Mouse (Mus musculus): ENCODE results near the gene Gm49661. TPM values are rescaled to one million over a fixed set of nuclear protein-coding genes. Genes with fewer than 3 reads are reported as not detected.

The Gm49661 gene
- polyA plus RNA-seq, 1 experiment from 2014 or later: not detected

GRCm38 (mm10) chr8:84979599-84980421 lies 10.6 kb upstream of the Gm49661 start:
- H3K9ac ChIP-seq (ENCODE audit: low read depth, low read length): peak overlapping the region; percentile 62
- peak overlapping the region; percentile 36 for H3K4me3 ChIP-seq (ENCODE audit: low read depth, low read length)
- 0 out of 2 replicates have a peak, but pooled peaks cover under 1% of the 10 kb centered on the region for H3K36me3 ChIP-seq (ENCODE audit: control insufficient read depth, insufficient read depth, low read length)
- H3K27me3 ChIP-seq (ENCODE audit: control insufficient read depth, insufficient read depth, low read depth, low read length): 0 out of 2 replicates have a peak, but pooled peaks cover 3% of the 10 kb centered on the region
- 0 out of 2 replicates have a peak overlapping the region, but pooled peaks have one; percentile 9 for H3K27ac ChIP-seq (ENCODE audit: low read length)
- peak; percentile 31 for ATAC-seq
- H3K4me2 ChIP-seq (ENCODE audit: low read length): peak overlapping the region; percentile 100
- peaks cover 61% of the 10 kb centered on the region for H3K4me1 ChIP-seq (ENCODE audit: control insufficient read depth, insufficient read depth, low read length)
- 1% methylated on average over 39 of the region's 42 CpGs for WGBS
- H3K9me3 ChIP-seq (replicated peaks; ENCODE audit: control insufficient read depth, low read length, poor library complexity, severe bottlenecking): no peaks in the 10 kb centered on the region

- WGBS: under 1% methylated on average over 62 of the region's 63 CpGs
- peak; percentile 53 for ATAC-seq
- 0 out of 2 replicates have a peak within 1 kb of the TSS, but pooled peaks have one; percentile 28 for H3K27ac ChIP-seq (ENCODE audit: low read length)
- peak within 1 kb of the TSS; percentile 69 for H3K9ac ChIP-seq (ENCODE audit: low read depth, low read length)
- H3K27me3 ChIP-seq (ENCODE audit: control insufficient read depth, insufficient read depth, low read depth, low read length): 0 out of 2 replicates have a peak, but pooled peaks cover 3% of the 10 kb centered on the region
- H3K4me1 ChIP-seq (ENCODE audit: control insufficient read depth, insufficient read depth, low read length): peaks cover 58% of the 10 kb centered on the region
- peak within 1 kb of the TSS; percentile 59 for H3K4me3 ChIP-seq (ENCODE audit: low read depth, low read length)
- H3K36me3 ChIP-seq (ENCODE audit: control insufficient read depth, insufficient read depth, low read length): peaks cover 7% of the 10 kb centered on the region
- no peaks in the 10 kb centered on the region for H3K9me3 ChIP-seq (replicated peaks; ENCODE audit: control insufficient read depth, low read length, poor library complexity, severe bottlenecking)
- peak within 1 kb of the TSS; percentile 100 for H3K4me2 ChIP-seq (ENCODE audit: low read length)
Measured at GRCm38 (mm10) chr8:84978248-84978940, 9.2 kb upstream of the Gm49661 start, which contains the start of gene Junb. TSS of gene Junb (minus strand) at chr8:84978718.

GRCm38 (mm10) chr8:84977435-84978247 lies 8.4 kb upstream of the Gm49661 start:
- H3K4me2 ChIP-seq (ENCODE audit: low read length): peak overlapping the region; percentile 100
- H3K9ac ChIP-seq (ENCODE audit: low read depth, low read length): peak overlapping the region; percentile 69
- peaks cover 7% of the 10 kb centered on the region for H3K36me3 ChIP-seq (ENCODE audit: control insufficient read depth, insufficient read depth, low read length)
- under 1% methylated on average over 69 of the region's 70 CpGs for WGBS
- H3K27ac ChIP-seq (ENCODE audit: low read length): no peak overlapping the region
- H3K4me3 ChIP-seq (ENCODE audit: low read depth, low read length): peak overlapping the region; percentile 59
- H3K27me3 ChIP-seq (ENCODE audit: control insufficient read depth, insufficient read depth, low read depth, low read length): 0 out of 2 replicates have a peak, but pooled peaks cover 3% of the 10 kb centered on the region
- H3K4me1 ChIP-seq (ENCODE audit: control insufficient read depth, insufficient read depth, low read length): peaks cover 58% of the 10 kb centered on the region
- ATAC-seq: no peak
- no peaks in the 10 kb centered on the region for H3K9me3 ChIP-seq (replicated peaks; ENCODE audit: control insufficient read depth, low read length, poor library complexity, severe bottlenecking)

- Histone ChIP-seq H3K9ac (ENCODE audit: low read depth, low read length) (peak overlapping the region; percentile 64), H3K36me3 (ENCODE audit: control insufficient read depth, insufficient read depth, low read length) (peaks cover 11% of the 10 kb centered on the region), H3K4me3 (ENCODE audit: low read depth, low read length) (peak overlapping the region; percentile 59), H3K27me3 (ENCODE audit: control insufficient read depth, insufficient read depth, low read depth, low read length) (0 out of 2 replicates have a peak, but pooled peaks cover 3% of the 10 kb centered on the region), H3K4me1 (ENCODE audit: control insufficient read depth, insufficient read depth, low read length) (peaks cover 58% of the 10 kb centered on the region), H3K4me2 (ENCODE audit: low read length) (peak overlapping the region; percentile 100), H3K9me3 (replicated peaks; ENCODE audit: control insufficient read depth, low read length, poor library complexity, severe bottlenecking) (no peaks in the 10 kb centered on the region), H3K27ac (ENCODE audit: low read length) (no peak overlapping the region)
- 2% methylated on average over 24 of the region's 25 CpGs for WGBS
- no peak for ATAC-seq
Measured at GRCm38 (mm10) chr8:84976763-84977434, 7.7 kb upstream of the Gm49661 start.

GRCm38 (mm10) chr8:84976031-84976762 lies 7.0 kb upstream of the Gm49661 start:
- WGBS: under 1% methylated on average over 57 of the region's 61 CpGs

GRCm38 (mm10) chr8:84975434-84975833 lies 6.2 kb upstream of the Gm49661 start:
- Histone ChIP-seq H3K4me2 (ENCODE audit: low read length) (peak overlapping the region; percentile 100; the same call in 1 of the 2 replicates), H3K4me3 (ENCODE audit: low read depth, low read length) (no peak overlapping the region), H3K27ac (ENCODE audit: low read length) (no peak overlapping the region), H3K9me3 (replicated peaks; ENCODE audit: control insufficient read depth, low read length, poor library complexity, severe bottlenecking) (no peaks in the 10 kb centered on the region), H3K36me3 (ENCODE audit: control insufficient read depth, insufficient read depth, low read length) (peaks cover 16% of the 10 kb centered on the region), H3K27me3 (ENCODE audit: control insufficient read depth, insufficient read depth, low read depth, low read length) (0 out of 2 replicates have a peak, but pooled peaks cover 3% of the 10 kb centered on the region), H3K9ac (ENCODE audit: low read depth, low read length) (no peak overlapping the region), H3K4me1 (ENCODE audit: control insufficient read depth, insufficient read depth, low read length) (peaks cover 59% of the 10 kb centered on the region)
- WGBS: 31% methylated on average over 7 of the region's 7 CpGs
- no peak for ATAC-seq

More at GRCm38 (mm10) chr8:84976031-84976762, 7.0 kb upstream of the Gm49661 start:
- H3K4me1 ChIP-seq (ENCODE audit: control insufficient read depth, insufficient read depth, low read length): peaks cover 59% of the 10 kb centered on the region
- no peaks in the 10 kb centered on the region for H3K9me3 ChIP-seq (replicated peaks; ENCODE audit: control insufficient read depth, low read length, poor library complexity, severe bottlenecking)
- peak overlapping the region; percentile 59 for H3K4me3 ChIP-seq (ENCODE audit: low read depth, low read length)
- no peak overlapping the region; the same call in 1 of the 2 replicates for H3K27ac ChIP-seq (ENCODE audit: low read length)
- peak overlapping the region; percentile 100 for H3K4me2 ChIP-seq (ENCODE audit: low read length)
- peaks cover 16% of the 10 kb centered on the region for H3K36me3 ChIP-seq (ENCODE audit: control insufficient read depth, insufficient read depth, low read length)
- H3K27me3 ChIP-seq (ENCODE audit: control insufficient read depth, insufficient read depth, low read depth, low read length): 0 out of 2 replicates have a peak, but pooled peaks cover 3% of the 10 kb centered on the region
- ATAC-seq: peak; percentile 67
- H3K9ac ChIP-seq (ENCODE audit: low read depth, low read length): peak overlapping the region; percentile 64

- peaks cover 54% of the 10 kb centered on the region for H3K4me1 ChIP-seq (ENCODE audit: control insufficient read depth, insufficient read depth, low read length)
- no peak overlapping the region for H3K27ac ChIP-seq (ENCODE audit: low read length)
- 81% methylated on average over 8 of the region's 8 CpGs for WGBS
- H3K4me3 ChIP-seq (ENCODE audit: low read depth, low read length): no peak overlapping the region
- ATAC-seq: no peak
- H3K27me3 ChIP-seq (ENCODE audit: control insufficient read depth, insufficient read depth, low read depth, low read length): 0 out of 2 replicates have a peak, but pooled peaks cover 3% of the 10 kb centered on the region
- peaks cover 16% of the 10 kb centered on the region for H3K36me3 ChIP-seq (ENCODE audit: control insufficient read depth, insufficient read depth, low read length)
- H3K9me3 ChIP-seq (replicated peaks; ENCODE audit: control insufficient read depth, low read length, poor library complexity, severe bottlenecking): no peaks in the 10 kb centered on the region
- H3K9ac ChIP-seq (ENCODE audit: low read depth, low read length): no peak overlapping the region
- no peak overlapping the region for H3K4me2 ChIP-seq (ENCODE audit: low read length)
Measured at GRCm38 (mm10) chr8:84974543-84975142, 5.4 kb upstream of the Gm49661 start.
